Mouse (Mus musculus) spleen, postnatal 36 days (tissue): ENCODE data around the gene Zkscan6.
A peak's percentile ranks its signal among the peaks of the same experiment; 100 is the strongest.

Experiments
- DNase-seq, 2 experiments: peaks; one replicate each; pipeline ENCODE4 v3.0.0; 2022; ENCODE audit warnings: low spot score in 2 of 2, mixed read lengths in 1 of 2

Gene Zkscan6

GRCm38 (mm10) chr11:65812088-65812487, 5.1 kb downstream of the Zkscan6 start:
- DNase-seq, result no peak

GRCm38 (mm10) chr11:65814381-65814780, 7.4 kb downstream of the Zkscan6 start:
- no peak for DNase-seq

GRCm38 (mm10) chr11:65816237-65816636, 9.3 kb downstream of the Zkscan6 start:
- no peak for DNase-seq

- no peak for DNase-seq
These were observed 11.2 kb downstream of the Zkscan6 start for GRCm38 (mm10) chr11:65818193-65818592.

- no peak for DNase-seq
These were observed 13.3 kb downstream of the Zkscan6 start for GRCm38 (mm10) chr11:65820280-65820679.

- peak; percentile 40 to 41 for DNase-seq
These were observed 13.9 kb downstream of the Zkscan6 start for GRCm38 (mm10) chr11:65820877-65821276.

- DNase-seq, result no peak
These were observed 17.6 kb downstream of the Zkscan6 start for GRCm38 (mm10) chr11:65824556-65824955.

- no peak for DNase-seq
These were observed 32.0 kb downstream of the Zkscan6 start for GRCm38 (mm10) chr11:65838999-65839398.

GRCm38 (mm10) chr11:65846446-65846845, 39.5 kb downstream of the Zkscan6 start:
- no peak for DNase-seq

- no peak for DNase-seq
These were observed 45.1 kb downstream of the Zkscan6 start for GRCm38 (mm10) chr11:65852066-65852465.

GRCm38 (mm10) chr11:65861476-65861875, 54.5 kb downstream of the Zkscan6 start:
- DNase-seq, result no peak

- no peak for DNase-seq
These were observed 70.3 kb downstream of the Zkscan6 start for GRCm38 (mm10) chr11:65877146-65877775.
